Mouse (Mus musculus) lung, postnatal 4 days (tissue): ENCODE measurements around the gene Ccdc57.
A peak's percentile ranks its signal among the peaks of the same experiment; 100 is the strongest.
"Not testable (repeated sequence)": the region's sequence is repeated elsewhere in the genome, so short reads cannot be mapped to it uniquely, and the experiment has no call there.

Experiments used
- DNase-seq, 2 experiments: peaks; one replicate each; pipeline ENCODE4 v3.0.0; 2021

The Ccdc57 gene

GRCm38 (mm10) chr11:120846725-120847475 lies 85.8 kb downstream of the Ccdc57 start:
- DNase-seq, result no peak

- DNase-seq, result no peak
Measured at GRCm38 (mm10) chr11:120844329-120844728, 88.3 kb downstream of the Ccdc57 start.

- DNase-seq, result no peak
Measured at GRCm38 (mm10) chr11:120833555-120834280, 99.0 kb downstream of the Ccdc57 start.

DNA sequence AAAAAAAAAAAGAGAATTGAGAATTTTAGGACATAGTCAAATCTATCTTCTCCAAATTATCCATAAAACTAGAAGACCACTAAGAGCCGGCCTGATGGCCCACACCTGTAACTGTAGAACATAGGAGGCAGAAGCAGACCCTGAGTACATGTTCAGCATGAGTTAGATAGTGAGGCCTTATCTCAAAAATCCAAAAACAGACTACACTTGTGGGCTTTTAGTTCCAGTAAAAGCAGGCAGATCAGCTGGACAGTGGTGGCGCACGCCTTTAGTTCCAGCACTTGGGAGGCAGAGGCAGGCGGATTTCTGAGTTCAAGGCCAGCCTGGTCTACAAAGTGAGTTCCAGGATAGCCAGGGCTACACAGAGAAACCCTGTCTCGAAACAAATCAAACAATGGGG lies 99.7 kb downstream of the Ccdc57 start:
- not testable (repeated sequence) for DNase-seq

GRCm38 (mm10) chr11:120831659-120832440 lies 100.8 kb downstream of the Ccdc57 start:
- DNase-seq, result no peak

- no peak for DNase-seq
Measured at GRCm38 (mm10) chr11:120830686-120831085, 102.0 kb downstream of the Ccdc57 start.

DNA sequence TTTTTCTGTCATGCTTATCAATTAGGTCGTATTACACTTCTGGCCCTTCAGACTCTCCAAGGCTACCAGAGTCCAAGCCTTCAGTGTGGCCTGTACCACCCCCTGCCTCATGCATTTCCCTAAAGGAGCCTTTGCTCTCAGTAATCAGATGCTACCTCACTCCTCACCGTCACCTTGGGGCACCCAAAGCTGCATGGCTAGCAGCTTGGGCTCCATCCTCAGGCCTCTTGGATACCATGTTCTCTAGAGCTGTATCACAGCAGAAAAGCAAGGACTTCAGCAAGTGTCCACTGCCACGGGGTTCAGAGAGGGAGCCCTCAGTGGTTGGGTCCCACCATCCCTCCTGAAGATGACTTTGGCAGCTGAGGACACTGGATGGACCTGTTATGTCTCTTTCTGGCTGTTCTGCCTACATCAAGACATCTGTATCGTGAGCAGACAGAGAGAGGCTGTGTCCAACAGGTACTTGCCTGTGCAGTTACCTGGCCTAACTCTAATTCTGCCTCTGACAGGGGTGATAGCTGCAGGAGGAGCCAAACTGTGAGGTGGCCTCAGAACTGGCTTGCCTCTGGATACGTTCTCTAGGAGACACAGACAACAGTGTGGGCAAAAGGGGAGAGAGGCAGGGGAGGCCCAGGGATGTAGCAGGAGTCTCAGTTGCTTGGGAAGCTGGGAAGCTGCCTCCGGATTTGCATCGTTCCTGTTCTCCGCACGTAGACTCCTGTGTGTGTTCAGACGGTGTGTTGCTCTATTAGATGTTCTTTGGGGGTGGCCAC lies 102.7 kb downstream of the Ccdc57 start:
- no peak for DNase-seq

DNA sequence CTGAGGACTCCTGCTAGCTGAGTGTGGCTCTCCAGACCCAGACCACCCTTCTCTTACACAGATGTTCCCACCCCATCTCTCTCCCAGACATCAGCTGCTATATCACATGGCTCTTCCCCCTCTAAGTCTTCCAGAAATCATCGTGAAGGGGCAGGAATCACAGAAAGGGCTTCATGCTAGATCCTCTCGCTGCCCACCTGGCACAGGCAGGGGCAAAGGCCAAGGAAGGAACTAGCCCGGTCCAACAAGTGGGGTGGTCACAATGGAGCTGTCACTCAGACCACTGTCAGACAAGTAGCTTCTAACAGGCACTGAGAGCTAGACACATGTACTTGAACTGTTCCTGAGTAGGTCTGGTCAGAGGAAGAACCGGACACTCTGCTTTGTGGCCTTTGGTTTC lies 104.3 kb downstream of the Ccdc57 start:
- no peak for DNase-seq

DNA sequence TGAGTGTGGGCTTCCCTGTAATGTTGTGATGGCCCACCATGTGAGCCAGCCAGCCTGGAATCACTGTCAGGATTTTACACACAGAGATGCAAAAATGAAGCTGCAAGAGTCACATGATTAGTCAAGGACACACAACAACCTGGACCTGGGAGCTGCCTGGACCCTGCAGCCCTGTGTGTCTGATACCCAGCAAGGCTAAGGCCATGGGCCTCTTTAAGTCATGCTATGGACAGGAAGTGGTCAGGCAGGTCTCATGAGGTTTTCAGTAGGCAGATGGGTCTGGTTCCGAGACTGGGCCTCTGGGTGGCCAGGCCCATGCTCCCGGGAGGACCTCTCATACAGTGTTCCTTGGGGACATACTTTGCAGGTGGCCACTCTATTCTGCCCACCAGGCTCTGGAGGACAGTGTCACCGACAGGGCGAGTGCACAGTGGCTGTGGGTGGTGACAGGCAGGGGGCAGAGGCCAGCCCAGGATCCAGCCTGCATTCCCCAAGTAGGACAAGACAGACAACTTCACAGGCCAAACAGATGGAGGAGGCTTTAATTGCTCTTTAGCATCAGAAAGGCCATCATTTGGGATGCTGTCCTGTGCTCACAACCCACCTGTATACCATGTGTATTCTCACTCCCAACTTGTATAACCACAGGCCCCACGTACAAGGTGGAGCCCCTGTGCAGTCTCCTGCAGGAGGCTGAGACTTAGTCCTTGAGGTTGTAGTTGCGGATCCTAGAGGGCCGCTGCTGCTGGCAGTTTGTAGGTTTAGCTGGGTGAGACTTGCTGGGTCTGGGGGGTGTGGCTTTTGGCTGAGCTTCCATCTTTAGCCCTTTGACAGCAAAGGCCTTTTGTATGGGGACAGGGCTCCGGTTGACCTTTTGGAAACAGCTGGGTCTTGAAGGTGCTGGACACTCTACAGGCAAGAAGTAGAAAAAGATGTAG lies 106.4 kb downstream of the Ccdc57 start:
- DNase-seq, result no peak

- DNase-seq, result no peak
Measured at GRCm38 (mm10) chr11:120825289-120825863, 107.3 kb downstream of the Ccdc57 start.

DNA sequence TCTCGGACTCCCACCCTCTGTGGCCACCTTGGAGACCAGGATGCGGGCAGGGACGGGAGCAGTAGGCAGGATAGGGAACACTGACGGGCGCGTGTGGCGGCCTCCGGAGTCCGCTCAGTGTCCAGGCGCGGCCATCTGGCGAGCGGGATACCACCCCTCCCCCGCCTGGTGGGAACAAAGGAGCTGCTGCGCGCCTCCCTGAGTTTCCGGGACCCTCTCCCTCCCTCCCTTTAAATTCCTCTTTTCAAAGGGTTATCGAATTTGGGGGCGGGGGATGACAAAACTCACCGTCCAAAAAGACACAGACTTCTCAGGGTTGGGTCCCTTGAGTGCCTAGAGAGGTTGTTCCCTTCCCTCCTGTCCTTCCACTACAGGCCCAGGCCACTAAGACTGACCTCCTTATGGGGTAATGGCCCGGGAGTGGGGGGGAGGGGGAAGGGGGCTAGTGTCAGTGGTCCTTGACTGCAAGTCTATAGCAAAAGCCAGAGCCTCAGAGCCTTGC lies 107.8 kb downstream of the Ccdc57 start:
- no peak for DNase-seq

- peak; percentile 96 to 98 for DNase-seq
Measured at GRCm38 (mm10) chr11:120823956-120824786, 108.5 kb downstream of the Ccdc57 start, which contains the start of gene Fasn. Gene Fasn, minus strand, starts transcription at chr11:120824547.

GRCm38 (mm10) chr11:120823551-120823947 lies 109.1 kb downstream of the Ccdc57 start:
- no peak for DNase-seq

GRCm38 (mm10) chr11:120822831-120823550 lies 109.7 kb downstream of the Ccdc57 start:
- peak in 1 of 2 experiments; percentile 37 for DNase-seq

DNA sequence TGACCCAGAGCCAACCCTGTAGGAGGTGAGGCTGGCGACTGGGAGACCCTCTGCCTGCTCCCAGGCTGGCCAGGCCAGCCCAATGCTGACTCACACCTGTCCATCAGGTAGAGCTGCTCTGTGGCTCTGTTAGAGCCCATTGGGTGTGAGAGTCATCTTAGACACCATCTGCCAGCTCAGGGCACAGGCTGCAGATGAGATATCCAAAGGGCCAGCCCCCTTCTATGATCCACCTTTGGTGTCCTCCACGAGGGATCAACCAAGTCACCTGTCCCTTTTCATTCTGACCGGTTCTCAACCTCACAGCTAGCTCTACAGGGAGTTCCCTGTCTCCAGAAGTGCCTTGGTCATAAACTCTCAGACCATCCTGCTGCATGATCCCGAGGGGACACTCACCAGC lies 110.4 kb downstream of the Ccdc57 start:
- no peak for DNase-seq

- peak; percentile 39 to 57 for DNase-seq
Measured at GRCm38 (mm10) chr11:120821076-120821922, 111.4 kb downstream of the Ccdc57 start.

DNA sequence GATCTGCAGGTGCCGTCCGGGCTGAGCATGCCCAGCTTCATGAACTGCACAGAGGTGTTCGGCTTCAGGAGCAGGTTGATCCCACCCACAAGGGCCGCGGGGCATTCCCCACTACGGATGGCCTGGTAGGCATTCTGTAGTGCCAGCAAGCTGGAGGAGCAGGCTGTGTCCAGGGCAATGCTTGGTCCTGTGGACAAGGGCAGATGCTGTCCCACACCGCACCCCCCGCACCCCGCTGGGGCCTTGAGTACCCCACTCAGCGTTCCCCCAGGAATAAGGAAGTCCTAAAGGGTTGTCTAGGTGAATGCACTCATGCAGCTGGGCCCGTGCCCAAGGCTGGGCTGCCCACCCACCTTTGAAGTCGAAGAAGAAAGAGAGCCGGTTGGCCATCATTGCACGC lies 112.1 kb downstream of the Ccdc57 start:
- no peak for DNase-seq

- no peak for DNase-seq
Measured at GRCm38 (mm10) chr11:120819556-120819955, 113.1 kb downstream of the Ccdc57 start.
